Mouse (Mus musculus): ENCODE results near the gene Arhgap10.

- no peak for TF ChIP-seq MAX (IDR thresholded peaks at IDR 0.05)
- no peak for TF ChIP-seq CTCF (IDR thresholded peaks at IDR 0.05; ENCODE audit: control insufficient read depth, insufficient read depth, insufficient read length)
- no peak for TF ChIP-seq USF1 (IDR thresholded peaks at IDR 0.05; ENCODE audit: low read depth)
- TF ChIP-seq MYOD1 (IDR thresholded peaks at IDR 0.05; ENCODE audit: control insufficient read depth, insufficient read length, low read depth) = no peak
These were observed 107.4 kb downstream of the Arhgap10 start for GRCm38 (mm10) chr8:77410394-77410793.
